Mouse (Mus musculus): Measurements from ENCODE around the gene Ptcd2.

DNA sequence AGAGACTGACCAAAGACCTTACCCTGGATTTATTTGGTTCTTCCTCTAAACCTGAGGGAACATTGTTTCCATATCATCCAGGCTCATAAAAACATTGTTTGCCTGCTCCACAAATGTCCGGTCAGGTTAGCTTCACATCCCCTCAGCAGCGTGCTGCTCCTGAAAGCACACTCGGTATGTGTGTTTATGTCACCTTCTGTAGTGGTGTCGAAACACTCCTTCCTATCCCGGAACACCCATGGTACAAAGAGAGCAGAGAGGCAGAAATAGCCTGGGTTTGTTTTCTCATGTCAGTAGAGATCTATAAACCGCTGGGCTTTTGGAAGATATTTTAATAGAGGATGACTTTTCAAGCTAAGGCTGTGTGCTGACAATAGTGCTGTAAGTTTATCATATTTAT is 32.5 kb upstream of the Ptcd2 start:
- TF ChIP-seq GATA1 (IDR thresholded peaks at IDR 0.05; ENCODE audit: borderline replicate concordance, low read length), result no peak
- no peak for TF ChIP-seq FLI1 (IDR thresholded peaks at IDR 0.05; ENCODE audit: low read length)
